ENCODE assay signal across 19 mouse cellular contexts in the genomic region with DNA sequence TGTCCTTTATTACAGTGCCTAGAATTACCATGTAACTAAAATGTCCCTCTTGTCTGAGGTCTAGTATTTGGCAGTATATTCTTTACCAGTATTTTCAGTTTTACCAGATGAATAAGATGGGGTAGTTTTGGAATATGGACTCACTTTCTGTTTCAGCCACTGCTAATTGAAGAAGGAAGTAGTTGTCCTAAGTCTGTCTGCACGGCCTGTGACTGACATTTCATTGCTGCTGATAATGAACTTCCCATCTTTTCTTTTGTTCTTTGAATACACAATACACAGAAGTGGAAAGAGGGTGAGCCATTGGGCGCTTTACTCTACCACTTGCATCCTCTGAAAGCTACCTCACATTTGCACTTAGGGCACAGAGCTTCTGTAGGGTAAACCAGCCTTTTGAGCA.
"Had no signal": no experiment of that assay in that cellular context is flagged by ENCODE, and none has a peak within 500 bp of the region (broad histone marks: within the 10 kb centered on the region; RNA-seq: fewer than 3 reads in every experiment).

No protein-coding gene starts in this region.

- H3K4me2 ChIP-seq: liver, embryonic 13.5 days; midbrain, embryonic 12.5 days; midbrain, embryonic 15.5 days; neural tube, embryonic 12.5 days; neural tube, embryonic 15.5 days had no signal

- H3K27me3 ChIP-seq: liver, embryonic 13.5 days; midbrain, embryonic 12.5 days; midbrain, embryonic 15.5 days; neural tube, embryonic 12.5 days; neural tube, embryonic 15.5 days had no signal

- H3K4me1 ChIP-seq: midbrain, embryonic 12.5 days; midbrain, embryonic 15.5 days; neural tube, embryonic 12.5 days; neural tube, embryonic 15.5 days had no signal

- DNase-seq: kidney, postnatal 25 days; layer of hippocampus, adult 9-11 months; liver, embryonic 13.5 days; lung, adult 2 months; lung, postnatal 14 days; right cerebral cortex, adult 18-20 months; right cerebral cortex, postnatal 14 days; right cerebral cortex, postnatal 4 days; thymus, adult 2 months; thymus, postnatal 14 days; thymus, postnatal 4 days had no signal

- ATAC-seq: midbrain, embryonic 15.5 days had no signal

- H3K9me3 ChIP-seq: liver, embryonic 13.5 days; midbrain, embryonic 12.5 days; midbrain, embryonic 15.5 days; neural tube, embryonic 12.5 days; neural tube, embryonic 15.5 days had no signal

- H3K4me3 ChIP-seq: layer of hippocampus, adult 2 months; liver, embryonic 13.5 days; midbrain, embryonic 12.5 days; midbrain, embryonic 15.5 days; neural tube, embryonic 12.5 days; neural tube, embryonic 15.5 days had no signal

- H3K9ac ChIP-seq: liver, embryonic 13.5 days; midbrain, embryonic 12.5 days; midbrain, embryonic 15.5 days; neural tube, embryonic 12.5 days; neural tube, embryonic 15.5 days had no signal

- H3K27ac ChIP-seq: kidney, postnatal 0 days; layer of hippocampus, adult 2 months; liver, embryonic 13.5 days; macrophage; midbrain, embryonic 12.5 days; midbrain, embryonic 15.5 days; neural tube, embryonic 12.5 days; neural tube, embryonic 15.5 days; stomach, postnatal 0 days had no signal

- H3K36me3 ChIP-seq: liver, embryonic 13.5 days had no signal
